In the genomic region with DNA sequence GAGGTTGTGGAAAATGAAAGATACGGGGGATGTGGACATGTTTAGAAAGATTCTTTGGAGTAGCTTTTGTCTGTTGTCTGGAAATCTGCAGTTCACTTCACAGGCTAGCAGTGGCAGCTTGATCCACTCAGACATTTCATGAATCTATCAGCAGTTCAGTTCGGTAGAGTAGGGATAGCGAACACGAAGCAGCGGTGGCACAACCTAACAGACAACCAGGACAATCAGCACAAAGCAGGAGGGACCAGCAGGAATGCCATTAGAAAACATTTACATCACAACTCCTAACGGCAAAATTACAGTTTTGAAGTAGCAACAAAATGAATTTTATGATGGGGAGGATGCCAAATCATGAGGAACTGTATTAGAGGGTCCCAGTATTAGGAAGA, we compare ENCODE assay signal across 8 mouse cellular contexts. TPM values are rescaled to one million over a fixed set of nuclear protein-coding genes. Genes with fewer than 3 reads are reported as not detected.
A peak's percentile ranks its signal among the peaks of the same experiment; 100 is the strongest.
DNase-seq lines count a peak whose midpoint lies in the region; ATAC-seq and TF ChIP-seq lines count a peak whose summit lies in the region.

No protein-coding gene starts in this region.

- peak overlapping the region; percentile 90 for H3K4me3 ChIP-seq in layer of hippocampus, adult 2 months
- H3K4me3 ChIP-seq in embryonic facial prominence, embryonic 11.5 days (ENCODE audit: low read depth, low read length), result peak overlapping the region; percentile 76
- H3K4me3 ChIP-seq in intestine, embryonic 15.5 days (replicated peaks), result no peak overlapping the region; the same call in 1 of the 2 replicates
- peak overlapping the region; percentile 84 for H3K4me3 ChIP-seq in neural tube, embryonic 13.5 days

- peak overlapping the region; percentile 85 for H3K27ac ChIP-seq in layer of hippocampus, adult 2 months
- H3K27ac ChIP-seq in embryonic facial prominence, embryonic 11.5 days (replicated peaks; ENCODE audit: low read depth, low read length), result no peak overlapping the region
- H3K27ac ChIP-seq in intestine, embryonic 15.5 days, result peak overlapping the region; percentile 92
- H3K27ac ChIP-seq in neural tube, embryonic 13.5 days (replicated peaks), result peak overlapping the region; percentile 87

- WGBS in embryonic facial prominence, embryonic 11.5 days, result 64% methylated on average over 6 of the region's 6 CpGs
- whole genome bisulfite sequencing in intestine, embryonic 15.5 days, result 65% methylated on average over 6 of the region's 6 CpGs
- 49% methylated on average over 6 of the region's 6 CpGs for WGBS in neural tube, embryonic 13.5 days

- H3K36me3 ChIP-seq in embryonic facial prominence, embryonic 11.5 days (replicated peaks; ENCODE audit: control insufficient read depth, insufficient read depth, low read depth, low read length), result peaks cover 12% of the 10 kb centered on the region
- H3K36me3 ChIP-seq in intestine, embryonic 15.5 days, result peaks cover 19% of the 10 kb centered on the region
- peaks cover 34% of the 10 kb centered on the region for H3K36me3 ChIP-seq in neural tube, embryonic 13.5 days

- peak overlapping the region; percentile 81; the same call in 1 of the 2 replicates for H3K9ac ChIP-seq in embryonic facial prominence, embryonic 11.5 days (replicated peaks; ENCODE audit: low read length)
- H3K9ac ChIP-seq in intestine, embryonic 15.5 days, result 0 out of 2 replicates have a peak overlapping the region, but pooled peaks have one; percentile 85
- peak overlapping the region; percentile 81; the same call in 1 of the 2 replicates for H3K9ac ChIP-seq in neural tube, embryonic 13.5 days

- peak overlapping the region; percentile 52 for H3K4me2 ChIP-seq in embryonic facial prominence, embryonic 11.5 days (ENCODE audit: low read depth, low read length)
- peak overlapping the region; percentile 75 for H3K4me2 ChIP-seq in intestine, embryonic 15.5 days (replicated peaks)
- H3K4me2 ChIP-seq in neural tube, embryonic 13.5 days, result peak overlapping the region; percentile 85

- ATAC-seq in embryonic facial prominence, embryonic 11.5 days (replicated peaks; ENCODE audit: insufficient number of reproducible peaks, low FRiP score, low TSS enrichment, low read depth), result no peak
- ATAC-seq in intestine, embryonic 15.5 days, result no peak
- ATAC-seq in neural tube, embryonic 13.5 days (ENCODE audit: low read depth), result peak; percentile 12; the same call in 1 of the 2 replicates

- H3K27me3 ChIP-seq in embryonic facial prominence, embryonic 11.5 days (ENCODE audit: control insufficient read depth, insufficient read depth, low read length), result no peaks in the 10 kb centered on the region
- H3K27me3 ChIP-seq in intestine, embryonic 15.5 days (replicated peaks), result no peaks in the 10 kb centered on the region
- H3K27me3 ChIP-seq in neural tube, embryonic 13.5 days, result no peaks in the 10 kb centered on the region

- no peak for DNase-seq in layer of hippocampus, adult 2 months (ENCODE audit: low spot score in 2 of 2)
- no peak for DNase-seq in layer of hippocampus, postnatal 36 days
- DNase-seq in embryonic facial prominence, embryonic 11.5 days (ENCODE audit: low spot score), result no peak
- DNase-seq in right cerebral cortex, adult 2 months (ENCODE audit: low spot score in 2 of 2), result no peak
- no peak for DNase-seq in layer of hippocampus, adult 18-20 months (ENCODE audit: low spot score in 2 of 2)
- DNase-seq in retina, embryonic 14.5 days (ENCODE audit: low spot score), result no peak

- H3K4me1 ChIP-seq in embryonic facial prominence, embryonic 11.5 days (ENCODE audit: control insufficient read depth, insufficient read depth, low read length), result no peaks in the 10 kb centered on the region
- no peaks in the 10 kb centered on the region; the same call in 1 of the 2 replicates for H3K4me1 ChIP-seq in intestine, embryonic 15.5 days (replicated peaks)
- peaks cover 20% of the 10 kb centered on the region for H3K4me1 ChIP-seq in neural tube, embryonic 13.5 days (replicated peaks)

- no peaks in the 10 kb centered on the region for H3K9me3 ChIP-seq in embryonic facial prominence, embryonic 11.5 days (replicated peaks; ENCODE audit: control insufficient read depth, low read length)
- H3K9me3 ChIP-seq in intestine, embryonic 15.5 days, result no peaks in the 10 kb centered on the region
- no peaks in the 10 kb centered on the region for H3K9me3 ChIP-seq in neural tube, embryonic 13.5 days

- no peak for TF ChIP-seq CTCF in layer of hippocampus, adult 2 months (conservative IDR thresholded peaks at IDR 0.05)

RNA-seq across cellular contexts. Expression of a gene that starts 0.5 kb away (rescaled TPM):
- total RNA-seq in layer of hippocampus, adult 2 months (2021), result 100 to 1,000 TPM; 167 to 191 TPM
- 100 to 1,000 TPM; 165 to 175 TPM for total RNA-seq in layer of hippocampus, postnatal 36 days (2021)
- polyA plus RNA-seq in embryonic facial prominence, embryonic 11.5 days (2014; fragmentation: Nextera tagmentation; extraction: Ambion mirVana), result 32.0 and 32.8 TPM in 2 replicates
- 40.0 and 44.7 TPM in 2 replicates for polyA plus RNA-seq in intestine, embryonic 15.5 days (2015; fragmentation: Nextera tagmentation; extraction: Ambion mirVana)
- 86.9 and 88.7 TPM in 2 replicates for polyA plus RNA-seq in neural tube, embryonic 13.5 days (2015; fragmentation: Nextera tagmentation; extraction: Ambion mirVana)
- 100 to 1,000 TPM; 166 to 169 TPM for total RNA-seq in layer of hippocampus, adult 18-20 months (2021)

RNA-seq across cellular contexts. Expression of a gene that starts 9.5 kb away (rescaled TPM):
- 1 to 10 TPM; 4.4 to 5.7 TPM for total RNA-seq in layer of hippocampus, adult 2 months (2021)
- 1 to 10 TPM; 4.0 TPM for total RNA-seq in layer of hippocampus, postnatal 36 days (2021)
- polyA plus RNA-seq in embryonic facial prominence, embryonic 11.5 days (2014; fragmentation: Nextera tagmentation; extraction: Ambion mirVana), result 0.72 and 0.81 TPM in 2 replicates
- 2.7 and 3.3 TPM in 2 replicates for polyA plus RNA-seq in intestine, embryonic 15.5 days (2015; fragmentation: Nextera tagmentation; extraction: Ambion mirVana)
- polyA plus RNA-seq in neural tube, embryonic 13.5 days (2015; fragmentation: Nextera tagmentation; extraction: Ambion mirVana), result 1.6 and 2.8 TPM in 2 replicates
- total RNA-seq in layer of hippocampus, adult 18-20 months (2021), result 1 to 10 TPM; 4.7 to 6.6 TPM

RNA-seq across cellular contexts. Expression of a gene that starts 9.7 kb away (rescaled TPM):
- 10 to 100 TPM; 11.5 to 11.7 TPM for total RNA-seq in layer of hippocampus, adult 2 months (2021)
- total RNA-seq in layer of hippocampus, postnatal 36 days (2021), result 10 to 100 TPM; 10.9 to 11.8 TPM
- polyA plus RNA-seq in embryonic facial prominence, embryonic 11.5 days (2014; fragmentation: Nextera tagmentation; extraction: Ambion mirVana), result 8.4 and 9.0 TPM in 2 replicates
- 24.2 and 28.4 TPM in 2 replicates for polyA plus RNA-seq in intestine, embryonic 15.5 days (2015; fragmentation: Nextera tagmentation; extraction: Ambion mirVana)
- 11.8 and 12.2 TPM in 2 replicates for polyA plus RNA-seq in neural tube, embryonic 13.5 days (2015; fragmentation: Nextera tagmentation; extraction: Ambion mirVana)
- 10 to 100 TPM in 1 of 2 experiments, 1 to 10 TPM in 1; 9.8 to 10.4 TPM for total RNA-seq in layer of hippocampus, adult 18-20 months (2021)

RNA-seq across cellular contexts. Expression of a gene that starts 21.8 kb away (rescaled TPM):
- 100 to 1,000 TPM; 114 to 118 TPM for total RNA-seq in layer of hippocampus, adult 2 months (2021)
- total RNA-seq in layer of hippocampus, postnatal 36 days (2021), result 100 to 1,000 TPM; 111 to 118 TPM
- polyA plus RNA-seq in embryonic facial prominence, embryonic 11.5 days (2014; fragmentation: Nextera tagmentation; extraction: Ambion mirVana), result 97.4 and 114 TPM in 2 replicates
- polyA plus RNA-seq in intestine, embryonic 15.5 days (2015; fragmentation: Nextera tagmentation; extraction: Ambion mirVana), result 92.6 and 93.3 TPM in 2 replicates
- 89.4 and 101 TPM in 2 replicates for polyA plus RNA-seq in neural tube, embryonic 13.5 days (2015; fragmentation: Nextera tagmentation; extraction: Ambion mirVana)
- 100 to 1,000 TPM; 104 to 112 TPM for total RNA-seq in layer of hippocampus, adult 18-20 months (2021)

RNA-seq across cellular contexts. Expression of a gene that starts 22.0 kb away (rescaled TPM):
- 10 to 100 TPM; 58.0 to 68.7 TPM for total RNA-seq in layer of hippocampus, adult 2 months (2021)
- 10 to 100 TPM; 54.7 to 60.7 TPM for total RNA-seq in layer of hippocampus, postnatal 36 days (2021)
- 57.5 and 57.6 TPM in 2 replicates for polyA plus RNA-seq in embryonic facial prominence, embryonic 11.5 days (2014; fragmentation: Nextera tagmentation; extraction: Ambion mirVana)
- 130 and 139 TPM in 2 replicates for polyA plus RNA-seq in intestine, embryonic 15.5 days (2015; fragmentation: Nextera tagmentation; extraction: Ambion mirVana)
- 126 and 141 TPM in 2 replicates for polyA plus RNA-seq in neural tube, embryonic 13.5 days (2015; fragmentation: Nextera tagmentation; extraction: Ambion mirVana)
- 10 to 100 TPM; 51.6 to 53.4 TPM for total RNA-seq in layer of hippocampus, adult 18-20 months (2021)
